16 mouse cellular contexts compared by ENCODE assay signal in the genomic region with DNA sequence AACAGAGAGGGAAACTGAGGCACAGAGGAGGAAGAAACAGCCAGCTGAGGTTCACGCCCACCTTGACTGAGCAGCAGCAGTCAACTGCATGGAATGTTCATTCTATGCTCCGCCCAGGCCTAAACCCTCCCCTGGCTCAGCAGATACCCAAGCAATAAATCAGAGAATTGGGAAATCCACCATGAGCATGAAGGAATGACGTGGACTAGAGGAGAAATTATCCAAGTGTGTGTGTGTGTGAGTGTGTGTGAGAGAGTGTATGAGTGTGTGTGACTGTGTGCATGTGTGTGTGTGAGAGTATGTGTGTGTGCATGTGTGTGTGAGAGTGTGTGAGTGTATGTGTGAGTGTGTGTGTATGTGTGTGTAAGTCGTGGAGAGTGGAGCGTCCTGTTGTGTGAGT. TPM values are rescaled to one million over a fixed set of nuclear protein-coding genes. Genes with fewer than 3 reads are reported as not detected.
A peak's percentile ranks its signal among the peaks of the same experiment; 100 is the strongest.
DNase-seq lines count a peak whose midpoint lies in the region; ATAC-seq and TF ChIP-seq lines count a peak whose summit lies in the region.
"Had no signal": no experiment of that assay in that cellular context is flagged by ENCODE, and none has a peak within 500 bp of the region (broad histone marks: within the 10 kb centered on the region; RNA-seq: fewer than 3 reads in every experiment).

No protein-coding gene starts in this region.

- no peaks in the 10 kb centered on the region for H3K27me3 ChIP-seq in megakaryocyte, embryonic 14.5 days (replicated peaks)
- H3K27me3 ChIP-seq in liver, postnatal 0 days (ENCODE audit: insufficient read depth, low read length), result no peaks in the 10 kb centered on the region
- H3K27me3 ChIP-seq in stomach, embryonic 15.5 days (replicated peaks), result no peaks in the 10 kb centered on the region
- H3K27me3 ChIP-seq in forebrain, embryonic 12.5 days, result peaks cover 88% of the 10 kb centered on the region
- peaks cover 10% of the 10 kb centered on the region for H3K27me3 ChIP-seq in kidney, embryonic 16.5 days (ENCODE audit: insufficient read depth, low read length)

- peaks cover 90% of the 10 kb centered on the region for H3K4me1 ChIP-seq in megakaryocyte, embryonic 14.5 days
- H3K4me1 ChIP-seq in liver, postnatal 0 days (ENCODE audit: insufficient read depth), result peaks cover 46% of the 10 kb centered on the region
- H3K4me1 ChIP-seq in stomach, embryonic 15.5 days, result peaks cover 52% of the 10 kb centered on the region
- peaks cover 32% of the 10 kb centered on the region for H3K4me1 ChIP-seq in forebrain, embryonic 12.5 days
- peaks cover 41% of the 10 kb centered on the region for H3K4me1 ChIP-seq in kidney, embryonic 16.5 days (ENCODE audit: insufficient read depth, low read length)

- H3K27ac ChIP-seq in liver, postnatal 0 days (ENCODE audit: low read depth), result peak overlapping the region; percentile 98
- peak overlapping the region; percentile 90; the same call in 1 of the 2 replicates for H3K27ac ChIP-seq in stomach, embryonic 15.5 days
- H3K27ac ChIP-seq in forebrain, embryonic 12.5 days, result no peak overlapping the region
- no peak overlapping the region for H3K27ac ChIP-seq in kidney, embryonic 16.5 days (ENCODE audit: low read length)
- H3K27ac ChIP-seq: neural tube, embryonic 13.5 days had no signal

- no peak overlapping the region for H3K9ac ChIP-seq in liver, postnatal 0 days (replicated peaks)
- no peak overlapping the region for H3K9ac ChIP-seq in stomach, embryonic 15.5 days
- H3K9ac ChIP-seq in forebrain, embryonic 12.5 days, result no peak overlapping the region
- H3K9ac ChIP-seq in kidney, embryonic 16.5 days (replicated peaks; ENCODE audit: low read length), result no peak overlapping the region

- DNase-seq in adrenal gland, adult 8-10 months, result peak; percentile 68
- DNase-seq in liver, postnatal 0 days, result no peak
- DNase-seq in spleen, postnatal 14 days (ENCODE audit: low spot score in 2 of 2), result no peak
- DNase-seq: gastrocnemius, postnatal 14 days had no signal

- no peaks in the 10 kb centered on the region for H3K9me3 ChIP-seq in megakaryocyte, embryonic 14.5 days
- no peaks in the 10 kb centered on the region for H3K9me3 ChIP-seq in liver, postnatal 0 days (ENCODE audit: low read length)
- H3K9me3 ChIP-seq in stomach, embryonic 15.5 days, result no peaks in the 10 kb centered on the region
- 0 out of 2 replicates have a peak, but pooled peaks cover 3% of the 10 kb centered on the region for H3K9me3 ChIP-seq in forebrain, embryonic 12.5 days
- H3K9me3 ChIP-seq in kidney, embryonic 16.5 days (ENCODE audit: low read length), result peaks cover 4% of the 10 kb centered on the region; the same call in 1 of the 2 replicates
- H3K9me3 ChIP-seq: G1E; neural tube, embryonic 13.5 days had no signal

- ATAC-seq in megakaryocyte, adult 5-6 weeks (ENCODE audit: poor library complexity, severe bottlenecking), result no peak
- ATAC-seq in liver, postnatal 0 days, result no peak
- no peak for ATAC-seq in stomach, embryonic 15.5 days (ENCODE audit: insufficient read depth, low FRiP score, low read depth)
- no peak for ATAC-seq in forebrain, embryonic 12.5 days (ENCODE audit: low FRiP score)
- no peak for ATAC-seq in kidney, embryonic 16.5 days (ENCODE audit: low FRiP score, low TSS enrichment)

- WGBS in liver, postnatal 0 days (ENCODE audit: insufficient replicate concordance), result 73% methylated on average over 5 of the region's 5 CpGs
- WGBS in stomach, embryonic 15.5 days, result 59% methylated on average over 5 of the region's 5 CpGs
- WGBS in forebrain, embryonic 12.5 days, result 77% methylated on average over 5 of the region's 5 CpGs
- WGBS in kidney, embryonic 16.5 days, result 68% methylated on average over 5 of the region's 5 CpGs

- H3K4me3 ChIP-seq in megakaryocyte, embryonic 14.5 days (replicated peaks), result peak overlapping the region; percentile 91
- H3K4me3 ChIP-seq in liver, postnatal 0 days (ENCODE audit: low read depth, low read length), result no peak overlapping the region
- no peak overlapping the region for H3K4me3 ChIP-seq in stomach, embryonic 15.5 days (replicated peaks)
- H3K4me3 ChIP-seq in forebrain, embryonic 12.5 days (replicated peaks), result no peak overlapping the region
- no peak overlapping the region for H3K4me3 ChIP-seq in kidney, embryonic 16.5 days (ENCODE audit: low read length)
- H3K4me3 ChIP-seq: midbrain, embryonic 10.5 days; neural tube, embryonic 13.5 days had no signal

- TF ChIP-seq CTCF in liver, postnatal 0 days (IDR thresholded peaks at IDR 0.05; ENCODE audit: low read depth), result no peak

- TF ChIP-seq EP300 in liver, postnatal 0 days (IDR thresholded peaks at IDR 0.05; ENCODE audit: low read depth), result no peak

- peaks cover 57% of the 10 kb centered on the region for H3K36me3 ChIP-seq in megakaryocyte, embryonic 14.5 days (replicated peaks; ENCODE audit: low read length)
- peaks cover 12% of the 10 kb centered on the region for H3K36me3 ChIP-seq in liver, postnatal 0 days (replicated peaks; ENCODE audit: insufficient read depth, low read length)
- H3K36me3 ChIP-seq in stomach, embryonic 15.5 days, result no peaks in the 10 kb centered on the region
- H3K36me3 ChIP-seq in forebrain, embryonic 12.5 days (replicated peaks), result no peaks in the 10 kb centered on the region
- no peaks in the 10 kb centered on the region for H3K36me3 ChIP-seq in kidney, embryonic 16.5 days (ENCODE audit: insufficient read depth, low read length)
- H3K36me3 ChIP-seq: G1E; midbrain, embryonic 10.5 days; neural tube, embryonic 13.5 days had no signal

- no peak overlapping the region for H3K4me2 ChIP-seq in liver, postnatal 0 days (ENCODE audit: low read depth, low read length)
- 0 out of 2 replicates have a peak overlapping the region, but pooled peaks have one; percentile 75 for H3K4me2 ChIP-seq in stomach, embryonic 15.5 days
- H3K4me2 ChIP-seq in forebrain, embryonic 12.5 days, result no peak overlapping the region
- H3K4me2 ChIP-seq in kidney, embryonic 16.5 days (replicated peaks; ENCODE audit: low read depth, low read length), result no peak overlapping the region
- H3K4me2 ChIP-seq: neural tube, embryonic 13.5 days had no signal

RNA-seq across cellular contexts. Expression of gene Bcl3, which starts 4.1 kb away (rescaled TPM):
- polyA plus RNA-seq in megakaryocyte, embryonic 14.5 days (2012; ENCODE audit: insufficient read depth, low replicate concordance), result 183 and 210 TPM in 2 replicates
- total RNA-seq in megakaryocyte, adult 5-6 weeks (2015), result 29.2 and 39.1 TPM in 2 replicates
- total RNA-seq in megakaryocyte, adult 5-6 weeks (2017), result 9.7 and 17.1 TPM in 2 replicates
- 10 to 100 TPM; 16.5 to 23.4 (median 21.9) TPM for total RNA-seq in adrenal gland, adult 8-10 months (2022)
- 5.4 and 11.2 TPM in 2 replicates for polyA plus RNA-seq in liver, postnatal 0 days (2015; fragmentation: Nextera tagmentation; extraction: Ambion mirVana)
- polyA plus RNA-seq in stomach, embryonic 15.5 days (2015; fragmentation: Nextera tagmentation; extraction: Ambion mirVana), result 8.9 and 10.4 TPM in 2 replicates
- polyA plus RNA-seq in forebrain, embryonic 12.5 days (2016; fragmentation: Nextera tagmentation; extraction: Ambion mirVana), result 0.62 and 0.96 TPM in 2 replicates
- 3.3 and 3.9 TPM in 2 replicates for polyA plus RNA-seq in kidney, embryonic 16.5 days (2015; fragmentation: Nextera tagmentation; extraction: Ambion mirVana)

RNA-seq across cellular contexts. Expression of gene Cblc, which starts 21.8 kb away (rescaled TPM):
- polyA plus RNA-seq in megakaryocyte, embryonic 14.5 days (2012; ENCODE audit: insufficient read depth, low replicate concordance), result not detected in 2 replicates
- total RNA-seq in megakaryocyte, adult 5-6 weeks (2015), result not detected in 2 replicates
- not detected in 2 replicates for total RNA-seq in megakaryocyte, adult 5-6 weeks (2017)
- under 1 TPM in 1 of 4 experiments, not detected in 3; 0.43 TPM for total RNA-seq in adrenal gland, adult 8-10 months (2022)
- 9.6 and 10.8 TPM in 2 replicates for polyA plus RNA-seq in liver, postnatal 0 days (2015; fragmentation: Nextera tagmentation; extraction: Ambion mirVana)
- polyA plus RNA-seq in stomach, embryonic 15.5 days (2015; fragmentation: Nextera tagmentation; extraction: Ambion mirVana), result 24.3 and 24.6 TPM in 2 replicates
- polyA plus RNA-seq in forebrain, embryonic 12.5 days (2016; fragmentation: Nextera tagmentation; extraction: Ambion mirVana), result 0.47 and 0.56 TPM in 2 replicates
- 9.4 and 12.2 TPM in 2 replicates for polyA plus RNA-seq in kidney, embryonic 16.5 days (2015; fragmentation: Nextera tagmentation; extraction: Ambion mirVana)
- total RNA-seq: common myeloid progenitor, adult 5-6 weeks; G1E; gastrocnemius, postnatal 14 days; left cerebral cortex, postnatal 36 days had no signal
- polyA plus RNA-seq: G1E; neural tube, embryonic 13.5 days had no signal

RNA-seq across cellular contexts. Expression of gene Gm19345, which starts 33.4 kb away (rescaled TPM):
- 0.12 TPM in 1 of 2 replicates, not detected in the other for polyA plus RNA-seq in megakaryocyte, embryonic 14.5 days (2012; ENCODE audit: insufficient read depth, low replicate concordance)
- not detected in 2 replicates for total RNA-seq in megakaryocyte, adult 5-6 weeks (2015)
- not detected in 2 replicates for total RNA-seq in megakaryocyte, adult 5-6 weeks (2017)
- total RNA-seq in adrenal gland, adult 8-10 months (2022), result under 1 TPM in 2 of 4 experiments, not detected in 2; 0.28 to 0.35 TPM
- 0.18 and 0.19 TPM in 2 replicates for polyA plus RNA-seq in liver, postnatal 0 days (2015; fragmentation: Nextera tagmentation; extraction: Ambion mirVana)
- 0.39 TPM in 1 of 2 replicates, not detected in the other for polyA plus RNA-seq in stomach, embryonic 15.5 days (2015; fragmentation: Nextera tagmentation; extraction: Ambion mirVana)
- polyA plus RNA-seq in forebrain, embryonic 12.5 days (2016; fragmentation: Nextera tagmentation; extraction: Ambion mirVana), result 0.65 and 1.3 TPM in 2 replicates
- not detected in 2 replicates for polyA plus RNA-seq in kidney, embryonic 16.5 days (2015; fragmentation: Nextera tagmentation; extraction: Ambion mirVana)
- total RNA-seq: common myeloid progenitor, adult 5-6 weeks; G1E; gastrocnemius, postnatal 14 days had no signal
- polyA plus RNA-seq: G1E; heart, embryonic 16.5 days; midbrain, embryonic 10.5 days had no signal

RNA-seq across cellular contexts. Expression of gene Ceacam16, which starts 42.7 kb away (rescaled TPM):
- 2.0 and 6.1 TPM in 2 replicates for polyA plus RNA-seq in megakaryocyte, embryonic 14.5 days (2012; ENCODE audit: insufficient read depth, low replicate concordance)
- 0.47 and 0.75 TPM in 2 replicates for total RNA-seq in megakaryocyte, adult 5-6 weeks (2015)
- 0.18 and 0.28 TPM in 2 replicates for total RNA-seq in megakaryocyte, adult 5-6 weeks (2017)
- under 1 TPM in 1 of 4 experiments, not detected in 3; 0.31 TPM for total RNA-seq in adrenal gland, adult 8-10 months (2022)
- polyA plus RNA-seq in liver, postnatal 0 days (2015; fragmentation: Nextera tagmentation; extraction: Ambion mirVana), result 0.09 TPM in 1 of 2 replicates, not detected in the other
- polyA plus RNA-seq in stomach, embryonic 15.5 days (2015; fragmentation: Nextera tagmentation; extraction: Ambion mirVana), result 0.09 TPM in 1 of 2 replicates, not detected in the other
- polyA plus RNA-seq in forebrain, embryonic 12.5 days (2016; fragmentation: Nextera tagmentation; extraction: Ambion mirVana), result not detected in 2 replicates
- 0.15 TPM in 1 of 2 replicates, not detected in the other for polyA plus RNA-seq in kidney, embryonic 16.5 days (2015; fragmentation: Nextera tagmentation; extraction: Ambion mirVana)
- total RNA-seq: common myeloid progenitor, adult 5-6 weeks; left cerebral cortex, postnatal 36 days had no signal
- polyA plus RNA-seq: brain, embryonic 14.5 days; heart, embryonic 16.5 days; midbrain, embryonic 10.5 days had no signal

RNA-seq across cellular contexts. Expression of gene Bcam, which starts 47.6 kb away (rescaled TPM):
- polyA plus RNA-seq in megakaryocyte, embryonic 14.5 days (2012; ENCODE audit: insufficient read depth, low replicate concordance), result 0.58 and 1.6 TPM in 2 replicates
- total RNA-seq in megakaryocyte, adult 5-6 weeks (2015), result not detected in 2 replicates
- total RNA-seq in megakaryocyte, adult 5-6 weeks (2017), result 0.29 TPM in 1 of 2 replicates, not detected in the other
- 10 to 100 TPM; 50.3 to 63.5 (median 55.3) TPM for total RNA-seq in adrenal gland, adult 8-10 months (2022)
- 8.8 and 9.3 TPM in 2 replicates for polyA plus RNA-seq in liver, postnatal 0 days (2015; fragmentation: Nextera tagmentation; extraction: Ambion mirVana)
- polyA plus RNA-seq in stomach, embryonic 15.5 days (2015; fragmentation: Nextera tagmentation; extraction: Ambion mirVana), result 129 and 151 TPM in 2 replicates
- 8.9 and 10.9 TPM in 2 replicates for polyA plus RNA-seq in forebrain, embryonic 12.5 days (2016; fragmentation: Nextera tagmentation; extraction: Ambion mirVana)
- 280 and 309 TPM in 2 replicates for polyA plus RNA-seq in kidney, embryonic 16.5 days (2015; fragmentation: Nextera tagmentation; extraction: Ambion mirVana)
- polyA plus RNA-seq: G1E had no signal

Comparison
In these comparisons a context has a peak if more than half of its experiments do, and no peak if none do; other contexts are left out.
1. H3K27ac ChIP-seq: peak in liver, postnatal 0 days (single experiment) and stomach, embryonic 15.5 days (single experiment); none in forebrain, embryonic 12.5 days (single experiment) and kidney, embryonic 16.5 days (single experiment).
2. RNA of gene Bcl3, which starts 4.1 kb away (polyA plus RNA-seq): 183 to 210 TPM in megakaryocyte, embryonic 14.5 days; 8.9 to 10.4 TPM in stomach, embryonic 15.5 days, 5.4 to 11.2 TPM in liver, postnatal 0 days, 3.3 to 3.9 TPM in kidney, embryonic 16.5 days and 0.62 to 0.96 TPM in forebrain, embryonic 12.5 days; every median in the first group is over 10 times any median in the second.